Mouse (Mus musculus) testis, adult 2 months (tissue): ENCODE results near the gene Ero1lb.

Experiments used
- CTCF ChIP-seq: fragments of 200-500 bp; IDR thresholded peaks from 2 replicates; pipeline ENCODE4 v1.5.1; 2012; ENCODE audit warnings: low read depth, mild to moderate bottlenecking, inconsistent platforms, low read length, moderate library complexity; ENCODE audit not compliant: control insufficient read depth, insufficient read depth, insufficient replicate concordance
- POLR2A ChIP-seq: fragments of 200-500 bp; IDR thresholded peaks from 2 replicates; pipeline ENCODE4 v1.6.1; 2012; ENCODE audit warnings: low read depth, mild to moderate bottlenecking, inconsistent platforms, low read length, moderate library complexity; ENCODE audit not compliant: control insufficient read depth

GRCm38 (mm10) chr13:12561729-12562128 is 3.9 kb upstream of the Ero1lb start:
- TF ChIP-seq CTCF (no peak), POLR2A (no peak)
